Mouse (Mus musculus) CH12.LX (cell line): ENCODE measurements around the gene Kcnj10. TPM values are rescaled to one million over a fixed set of nuclear protein-coding genes. Genes with fewer than 3 reads are reported as not detected.

Source experiments
- DNase-seq: peaks from one replicate; pipeline ENCODE4 v3.0.0-alpha.2; 2013; ENCODE audit errors: extremely low read depth
- H3K27ac ChIP-seq: 2 replicates; pipeline ENCODE4 v1.5.1; 2012; ENCODE audit warnings: low read depth, mild to moderate bottlenecking, control low read depth, moderate library complexity; ENCODE audit not compliant: insufficient read depth
- H3K27me3 ChIP-seq: replicated peaks from 2 replicates; pipeline ENCODE3; 2012; ENCODE audit warnings: inconsistent platforms
- H3K36me3 ChIP-seq, 2 experiments: replicated peaks in 1 of 2; 2 replicates each; pipeline versions ENCODE3 to v1.6.1; 2012; ENCODE audit warnings: inconsistent platforms in 1 of 2, low read length in 1 of 2, mild to moderate bottlenecking in 1 of 2, mixed read lengths in 1 of 2, moderate library complexity in 1 of 2; ENCODE audit not compliant: control insufficient read depth in 1 of 2, insufficient read depth in 1 of 2
- H3K4me1 ChIP-seq, 2 experiments: 2 replicates each; pipeline ENCODE4 v1.6.1; 2012; ENCODE audit warnings: inconsistent platforms in 1 of 2, moderate library complexity in 1 of 2; ENCODE audit not compliant: insufficient read depth in 2 of 2, control insufficient read depth in 1 of 2
- H3K4me2 ChIP-seq: 2 replicates; pipeline ENCODE4 v1.6.1; 2012; ENCODE audit warnings: low read depth, mild to moderate bottlenecking, control low read depth; ENCODE audit not compliant: poor library complexity, insufficient read depth, severe bottlenecking
- H3K4me3 ChIP-seq, 3 experiments: fragments of 150-350 bp in 1 of 3; sonication (generic) in 1 of 3; replicated peaks in 1 of 3; 2 replicates each; pipeline versions ENCODE3 to v1.5.1; 2011 to 2012; ENCODE audit warnings: low read depth in 2 of 3, low read length in 2 of 3, mild to moderate bottlenecking in 2 of 3, moderate library complexity in 2 of 3, control low read depth in 1 of 3, improper control_type of control experiment in 1 of 3, inconsistent platforms in 1 of 3, mixed read lengths in 1 of 3; ENCODE audit not compliant: poor library complexity in 1 of 3
- H3K79me2 ChIP-seq: replicated peaks from 2 replicates; pipeline ENCODE4 v1.6.1; 2012; ENCODE audit warnings: mild to moderate bottlenecking, moderate library complexity; ENCODE audit not compliant: control insufficient read depth, poor library complexity, insufficient read depth, severe bottlenecking; ENCODE audit errors: extremely low read depth
- H3K9ac ChIP-seq: 2 replicates; pipeline ENCODE4 v1.6.1; 2012; ENCODE audit warnings: low read depth, mild to moderate bottlenecking, control low read depth, moderate library complexity; ENCODE audit not compliant: insufficient read depth
- H3K9me3 ChIP-seq: replicated peaks from 2 replicates; pipeline ENCODE3; 2012; ENCODE audit warnings: low read length, inconsistent platforms, mixed read lengths
- CHD1 ChIP-seq: IDR thresholded peaks from 2 replicates; pipeline ENCODE4 v1.6.1; 2012; ENCODE audit warnings: low read depth, low read length, improper control_type of control experiment, inconsistent platforms
- CHD2 ChIP-seq: IDR thresholded peaks from 2 replicates; pipeline ENCODE4 v1.6.1; 2011; ENCODE audit warnings: low read length, improper control_type of control experiment
- CTCF ChIP-seq, 2 experiments: IDR thresholded peaks in 1 of 2; conservative IDR thresholded peaks in 1 of 2; 2 replicates each; pipeline ENCODE4 v1.5.1; 2011 to 2012; ENCODE audit warnings: low read depth in 2 of 2, low read length in 2 of 2, improper control_type of control experiment in 1 of 2, inconsistent platforms in 1 of 2, mild to moderate bottlenecking in 1 of 2, moderate library complexity in 1 of 2
- EP300 ChIP-seq: IDR thresholded peaks from 2 replicates; pipeline ENCODE4 v1.6.1; 2011; ENCODE audit warnings: low read length, improper control_type of control experiment
- ETS1 ChIP-seq: conservative IDR thresholded peaks from 2 replicates; pipeline ENCODE4 v1.6.1; 2012; ENCODE audit warnings: low read depth, mild to moderate bottlenecking, inconsistent platforms, low read length, improper control_type of control experiment, moderate library complexity
- GABPA ChIP-seq: IDR thresholded peaks from 2 replicates; pipeline ENCODE4 v1.6.1; 2012; ENCODE audit warnings: low read depth, low read length, improper control_type of control experiment, inconsistent platforms; ENCODE audit not compliant: insufficient replicate concordance
- HCFC1 ChIP-seq: IDR thresholded peaks from 2 replicates; pipeline ENCODE4 v1.6.1; 2012; ENCODE audit warnings: low read depth, mild to moderate bottlenecking, inconsistent platforms, low read length, improper control_type of control experiment
- JUN ChIP-seq: IDR thresholded peaks from 2 replicates; pipeline ENCODE4 v1.6.1; 2011; ENCODE audit warnings: low read depth, mild to moderate bottlenecking, low read length, improper control_type of control experiment, moderate library complexity; ENCODE audit not compliant: insufficient read depth
- KAT2A ChIP-seq: IDR thresholded peaks from 2 replicates; pipeline ENCODE4 v1.6.1; 2012; ENCODE audit warnings: low read length, improper control_type of control experiment, inconsistent platforms; ENCODE audit not compliant: insufficient replicate concordance
- MAX ChIP-seq: IDR thresholded peaks from 2 replicates; pipeline ENCODE4 v1.6.1; 2011; ENCODE audit warnings: low read length, improper control_type of control experiment
- MAZ ChIP-seq: IDR thresholded peaks from 2 replicates; pipeline ENCODE4 v1.6.1; 2012; ENCODE audit warnings: low read depth, mild to moderate bottlenecking, inconsistent platforms, low read length, improper control_type of control experiment, moderate library complexity
- MXI1 ChIP-seq: IDR thresholded peaks from 2 replicates; pipeline ENCODE4 v1.6.1; 2011; ENCODE audit warnings: mild to moderate bottlenecking, low read depth, low read length, improper control_type of control experiment
- MYC ChIP-seq: IDR thresholded peaks from 2 replicates; pipeline ENCODE4 v1.6.1; 2011; ENCODE audit warnings: low read depth, mild to moderate bottlenecking, improper control_type of control experiment, low read length
- NELFE ChIP-seq: IDR thresholded peaks from 2 replicates; pipeline ENCODE4 v1.6.1; 2011; ENCODE audit warnings: low read depth, low read length, improper control_type of control experiment
- NRF1 ChIP-seq: IDR thresholded peaks from 2 replicates; pipeline ENCODE4 v1.6.1; 2014; ENCODE audit warnings: low read depth, mild to moderate bottlenecking, inconsistent platforms, low read length, improper control_type of control experiment, moderate library complexity
- POLR2AphosphoS2 ChIP-seq: IDR thresholded peaks from 2 replicates; pipeline ENCODE4 v1.6.1; 2011; ENCODE audit warnings: low read depth, low read length, improper control_type of control experiment
- RAD21 ChIP-seq: IDR thresholded peaks from 2 replicates; pipeline ENCODE4 v1.6.1; 2011; ENCODE audit warnings: low read depth, mild to moderate bottlenecking, low read length, improper control_type of control experiment, moderate library complexity
- RCOR1 ChIP-seq: conservative IDR thresholded peaks from 2 replicates; pipeline ENCODE4 v1.6.1; 2012; ENCODE audit warnings: low read depth, mild to moderate bottlenecking, inconsistent platforms, low read length, improper control_type of control experiment
- SIN3A ChIP-seq: IDR thresholded peaks from 2 replicates; pipeline ENCODE4 v1.6.1; 2012; ENCODE audit warnings: low read length, improper control_type of control experiment, inconsistent platforms
- SMC3 ChIP-seq: IDR thresholded peaks from 2 replicates; pipeline ENCODE4 v1.6.1; 2011; ENCODE audit warnings: low read depth, low read length, improper control_type of control experiment
- TBP ChIP-seq: conservative IDR thresholded peaks from 2 replicates; pipeline ENCODE4 v1.6.1; 2011; ENCODE audit warnings: low read depth, low read length, improper control_type of control experiment
- USF1 ChIP-seq: IDR thresholded peaks from 2 replicates; pipeline ENCODE4 v1.6.1; 2014; ENCODE audit warnings: low read depth, mild to moderate bottlenecking, inconsistent platforms, low read length, improper control_type of control experiment
- USF2 ChIP-seq: conservative IDR thresholded peaks from 2 replicates; pipeline ENCODE4 v1.6.1; 2011; ENCODE audit warnings: low read depth, low read length, improper control_type of control experiment
- ZC3H11A ChIP-seq: IDR thresholded peaks from 2 replicates; pipeline ENCODE4 v1.6.1; 2012; ENCODE audit warnings: low read depth, mild to moderate bottlenecking, inconsistent platforms, low read length, improper control_type of control experiment
- ZKSCAN1 ChIP-seq: IDR thresholded peaks from 2 replicates; pipeline ENCODE4 v1.6.1; 2012; ENCODE audit warnings: low read depth, inconsistent platforms, low read length, improper control_type of control experiment, borderline replicate concordance
- ZMIZ1 ChIP-seq: IDR thresholded peaks from 2 replicates; pipeline ENCODE4 v1.6.1; 2012; ENCODE audit warnings: low read depth, mild to moderate bottlenecking, inconsistent platforms, low read length, improper control_type of control experiment
- dilution Hi-C: fragments of 300-500 bp; cut with MboI; formaldehyde crosslinking; loops from 2 replicates; pipeline ENCODE4 v1.14.3; 2020; ENCODE audit warnings: low sequenced_read_pairs; ENCODE audit not compliant: extremely low pct_unique_long_range_greater_than_20kb, extremely low pct_ligation_motif_present
- in situ Hi-C: fragments of 300-500 bp; cut with MboI; formaldehyde crosslinking; loops from 3 replicates; pipeline ENCODE4 v1.14.3; 2019; ENCODE audit warnings: low sequenced_read_pairs, low pct_ligation_motif_present, low pct_unique_long_range_greater_than_20kb, mixed read lengths
- polyA plus RNA-seq: library from polyadenylated mRNA; unstranded; fragments of >175 nt; gene quantifications from 2 replicates; pipeline ENCODE4 v1.2.1, GENCODE M21; 2012; ENCODE audit warnings: low read depth; ENCODE audit not compliant: insufficient read length
- total RNA-seq, 2 experiments: library from RNA; depleted of rRNA; stranded (reverse); fragments of 300-350 nt in 1 of 2; fragments of >200 nt in 1 of 2; gene quantifications; 2 replicates each; pipeline ENCODE4 v1.2.3; 2012 to 2014

Kcnj10 gene
- total and polyA plus RNA-seq, 3 experiments, result 0.06 to 0.13 TPM; not detected in 1

DNA sequence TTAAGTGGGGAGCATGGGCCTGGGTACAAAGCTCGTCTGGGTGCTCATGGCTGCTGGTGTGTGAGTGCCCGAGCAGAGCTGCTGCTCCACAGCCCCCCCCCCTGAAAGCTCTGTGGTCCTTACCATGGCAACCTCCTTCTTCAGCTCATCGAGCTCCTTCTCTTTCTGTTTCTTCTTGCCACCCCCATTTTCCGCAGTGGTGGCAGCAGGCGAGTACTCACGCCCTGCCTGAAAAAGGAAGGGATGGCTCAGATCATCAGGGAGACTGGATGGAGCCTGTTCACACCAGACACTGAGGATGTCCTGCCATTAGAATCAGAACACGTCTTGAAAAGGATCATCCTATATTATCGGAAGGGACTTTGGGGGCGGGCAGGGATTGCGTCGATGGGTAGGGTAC, 47.6 kb upstream of the Kcnj10 start (continued):
- TF ChIP-seq KAT2A (no peak), RAD21 (no peak)

DNA sequence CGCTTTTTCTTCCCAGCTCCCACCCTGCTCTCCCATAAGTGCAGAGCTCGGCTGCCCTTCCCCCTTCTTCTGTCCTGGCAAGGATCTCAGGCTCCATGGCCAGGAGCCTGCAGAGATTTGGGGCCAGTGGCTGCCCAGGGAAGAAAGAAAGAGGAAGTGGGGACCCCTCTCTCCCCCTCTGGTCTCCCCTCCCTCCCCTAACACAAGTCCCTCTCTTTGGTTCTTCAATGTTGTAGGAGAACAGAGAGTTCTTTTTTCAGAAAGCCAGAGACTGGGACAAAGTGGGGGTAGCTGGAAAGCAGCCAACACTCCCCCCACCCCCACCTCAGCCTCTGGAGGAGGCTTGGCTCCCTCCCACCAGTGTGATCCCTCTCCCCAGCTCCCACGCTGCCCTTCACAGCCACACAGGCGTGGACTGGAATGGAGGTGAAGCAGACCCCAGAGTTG, 45.2 kb upstream of the Kcnj10 start:
- peaks cover 55% of the 10 kb centered on the region for H3K27me3 ChIP-seq
- no peak overlapping the region for H3K27ac ChIP-seq
- in situ Hi-C loops, result no loop called here
- dilution Hi-C loops, result no loop called here
- no peaks in the 10 kb centered on the region for H3K4me1 ChIP-seq
- no peak overlapping the region for H3K4me3 ChIP-seq
- H3K4me2 ChIP-seq, result no peak overlapping the region
- H3K36me3 ChIP-seq, result no peaks in the 10 kb centered on the region
- H3K9ac ChIP-seq, result no peak overlapping the region
- no peak for DNase-seq
- H3K79me2 ChIP-seq, result no peaks in the 10 kb centered on the region
- no peaks in the 10 kb centered on the region for H3K9me3 ChIP-seq
- TF ChIP-seq GABPA, result no peak
- no peak for TF ChIP-seq EP300
- no peak for TF ChIP-seq ETS1
- TF ChIP-seq MYC, result no peak
- TF ChIP-seq USF2, result no peak
- TF ChIP-seq MAX, result no peak
- TF ChIP-seq SIN3A, result no peak
- no peak for TF ChIP-seq ZMIZ1
- TF ChIP-seq NRF1, result no peak
- TF ChIP-seq TBP, result no peak
- no peak for TF ChIP-seq USF1
- no peak for TF ChIP-seq MAZ
- TF ChIP-seq RCOR1, result no peak
- TF ChIP-seq NELFE, result no peak
- no peak for TF ChIP-seq KAT2A
- TF ChIP-seq SMC3, result no peak
- TF ChIP-seq, all 38 proteins: peak for 0

DNA sequence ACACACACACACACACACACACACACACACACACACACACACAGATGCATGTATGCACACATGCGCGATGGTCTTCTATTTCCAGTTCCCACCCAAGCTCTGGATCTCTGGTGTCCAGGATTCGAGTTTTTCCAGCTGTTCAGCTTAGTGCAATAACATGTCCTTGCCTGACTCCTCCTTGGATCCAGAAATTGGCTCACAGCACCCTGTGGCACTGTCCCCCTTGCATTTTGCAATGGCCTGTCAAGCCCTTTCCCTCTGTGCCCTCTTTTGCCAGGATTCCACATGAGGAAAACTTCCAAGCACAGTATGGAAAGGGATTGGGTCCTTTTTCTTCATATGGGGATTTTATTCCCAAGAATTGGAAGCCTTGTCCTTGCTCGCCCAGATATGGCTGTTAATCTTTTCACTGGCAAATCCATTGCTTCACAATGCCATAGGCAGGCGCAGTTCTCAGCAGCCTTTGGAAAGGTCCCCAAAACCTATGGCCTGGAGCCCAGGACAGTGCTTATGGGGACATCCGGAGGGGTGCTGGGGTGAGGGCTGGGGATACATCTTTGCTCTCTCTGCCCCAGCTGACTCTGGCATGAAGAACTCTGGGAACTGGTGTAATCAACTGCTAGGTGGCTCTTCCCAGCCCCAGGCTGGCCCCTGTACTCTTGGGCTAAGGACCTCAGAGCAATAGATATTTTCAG, 44.0 kb upstream of the Kcnj10 start:
- H3K27ac ChIP-seq, result no peak overlapping the region
- in situ Hi-C loops, result no loop called here
- H3K79me2 ChIP-seq, result no peaks in the 10 kb centered on the region
- no peak overlapping the region for H3K9ac ChIP-seq
- no peak overlapping the region for H3K4me3 ChIP-seq
- H3K4me1 ChIP-seq, result peaks cover 0 to 3% of the 10 kb centered on the region in 2 experiments; a peak in 2 of 4 replicates
- no peak overlapping the region for H3K4me2 ChIP-seq
- H3K9me3 ChIP-seq, result no peaks in the 10 kb centered on the region
- no peak for DNase-seq
- TF ChIP-seq JUN (no peak), NRF1 (no peak), NELFE (no peak), ZMIZ1 (no peak), POLR2AphosphoS2 (no peak), CHD1 (no peak), MXI1 (no peak), CHD2 (no peak), MAX (no peak), TBP (no peak), USF2 (no peak), ZKSCAN1 (no peak), CTCF (conservative IDR thresholded peaks at IDR 0.05 in 1 of 2, IDR thresholded peaks at IDR 0.05 in 1 of 2; ENCODE audit: low read depth in 2 of 2, low read length in 2 of 2) (no peak), GABPA (no peak), HCFC1 (no peak), ZC3H11A (no peak)
- H3K27me3 ChIP-seq, result peaks cover 49% of the 10 kb centered on the region
- dilution Hi-C loops, result no loop called here
- H3K36me3 ChIP-seq, result no peaks in the 10 kb centered on the region
